Mouse (Mus musculus): ENCODE measurements around the gene Fam69a.

The Fam69a gene

GRCm38 (mm10) chr5:107997717-107998116, 10.8 kb upstream of the Fam69a start:
- ChIA-PET POLR2A (interaction anchor here in 2 of 4 experiments (0.6 to 1.8 kb wide), 6 partner anchors 10 to 769 kb away, joined by 3 to 4 read pairs (median 3); partner anchors contain the start of gene Fam69a (in 1 of the 2)), CTCF (no interaction called here)

- POLR2A ChIA-PET: no interaction called here
- CTCF ChIA-PET: interaction anchor here in 1 of 4 experiments (0.6 kb wide), 1 partner anchor 60 kb away, joined by 3 read pairs; no protein-coding TSS in a partner anchor
Measured at GRCm38 (mm10) chr5:107995936-107996335, 9.1 kb upstream of the Fam69a start.

- CTCF ChIA-PET: interaction anchor here in 3 of 4 experiments (1.1 to 1.8 kb wide), 4 partner anchors 17 to 67 kb away, joined by 3 to 7 read pairs (median 4); no protein-coding TSS in a partner anchor
- POLR2A ChIA-PET: interaction anchor here in 3 of 4 experiments (0.6 to 5.6 kb wide), 29 partner anchors 9 to 325 kb away, joined by 3 to 57 read pairs (median 4); partner anchors contain the start of genes Mtf2 (in 1 of the 3) and Pigg (in 1 of the 3)
Measured at GRCm38 (mm10) chr5:107987835-107988251, 958 bp upstream of the Fam69a start.

GRCm38 (mm10) chr5:107986255-107986966, 474 bp downstream of the Fam69a start:
- POLR2A ChIA-PET: interaction anchor here in 3 of 4 experiments (0.6 to 5.6 kb wide), 50 partner anchors 9 to 283 kb away, joined by 3 to 57 read pairs (median 4); partner anchors contain the start of genes Dr1 (in 1 of the 3) and Mtf2 (in 1 of the 3)
- CTCF ChIA-PET: interaction anchor here (0.5 to 2.3 kb wide), 26 partner anchors 9 to 81 kb away, joined by 3 to 17 read pairs (median 4); no protein-coding TSS in a partner anchor

- ChIA-PET CTCF (no interaction called here), POLR2A (interaction anchor here in 1 of 4 experiments (1.0 to 1.3 kb wide), 2 partner anchors 10 to 83 kb away, joined by 3 read pairs; no protein-coding TSS in a partner anchor)
Measured at GRCm38 (mm10) chr5:107983946-107984345, 2.9 kb downstream of the Fam69a start.

- ChIA-PET CTCF (no interaction called here), POLR2A (interaction anchor here in 2 of 4 experiments (0.6 to 1.4 kb wide), 4 partner anchors 10 to 286 kb away, joined by 3 to 5 read pairs (median 4); no protein-coding TSS in a partner anchor)
Measured at GRCm38 (mm10) chr5:107982016-107982415, 4.9 kb downstream of the Fam69a start.

- CTCF ChIA-PET: interaction anchor here in 1 of 4 experiments (0.6 kb wide), 1 partner anchor 89 kb away, joined by 4 read pairs; no protein-coding TSS in a partner anchor
- POLR2A ChIA-PET: interaction anchor here in 2 of 4 experiments (0.6 to 2.4 kb wide), 7 partner anchors 7 to 65 kb away, joined by 3 to 5 read pairs (median 4); no protein-coding TSS in a partner anchor
Measured at GRCm38 (mm10) chr5:107979901-107980300, 7.0 kb downstream of the Fam69a start.

GRCm38 (mm10) chr5:107978289-107979035, 8.4 kb downstream of the Fam69a start:
- CTCF ChIA-PET: interaction anchor here in 1 of 4 experiments (1.9 kb wide), 1 partner anchor 7 kb away, joined by 10 read pairs; no protein-coding TSS in a partner anchor
- POLR2A ChIA-PET: interaction anchor here in 3 of 4 experiments (0.9 to 2.4 kb wide), 9 partner anchors 8 to 114 kb away, joined by 3 to 8 read pairs (median 5); partner anchors contain the start of gene Fam69a (in 1 of the 3)

GRCm38 (mm10) chr5:107977640-107978288, 9.1 kb downstream of the Fam69a start:
- ChIA-PET CTCF (interaction anchor here in 2 of 4 experiments (0.9 to 1.9 kb wide), 3 partner anchors 8 to 57 kb away, joined by 4 to 10 read pairs (median 7); no protein-coding TSS in a partner anchor), POLR2A (interaction anchor here in 3 of 4 experiments (0.6 to 2.4 kb wide), 12 partner anchors 8 to 114 kb away, joined by 3 to 8 read pairs (median 5); partner anchors contain the start of gene Fam69a (in 1 of the 3))

GRCm38 (mm10) chr5:107973310-107973709, 13.6 kb downstream of the Fam69a start:
- ChIA-PET POLR2A (interaction anchor here in 3 of 4 experiments (0.7 to 3.3 kb wide), 22 partner anchors 7 to 124 kb away, joined by 3 to 31 read pairs (median 4); partner anchors contain the start of genes Fam69a (in 2 of the 3) and Mtf2 (in 1 of the 3)), CTCF (interaction anchor here in 3 of 4 experiments (0.6 to 1.3 kb wide), 5 partner anchors 47 to 215 kb away, joined by 3 to 6 read pairs (median 3); no protein-coding TSS in a partner anchor)

GRCm38 (mm10) chr5:107972444-107973272, 14.2 kb downstream of the Fam69a start:
- CTCF ChIA-PET: interaction anchor here (0.6 to 1.6 kb wide), 9 partner anchors 13 to 215 kb away, joined by 3 to 6 read pairs (median 5); no protein-coding TSS in a partner anchor
- POLR2A ChIA-PET: interaction anchor here in 3 of 4 experiments (0.6 to 3.3 kb wide), 28 partner anchors 8 to 125 kb away, joined by 3 to 31 read pairs (median 4); partner anchors contain the start of genes Fam69a (in 2 of the 3) and Mtf2 (in 1 of the 3)

GRCm38 (mm10) chr5:107971069-107971468, 15.8 kb downstream of the Fam69a start:
- CTCF ChIA-PET: interaction anchor here in 2 of 4 experiments (1.2 to 1.6 kb wide), 2 partner anchors 15 kb away, joined by 5 read pairs; no protein-coding TSS in a partner anchor
- POLR2A ChIA-PET: interaction anchor here in 3 of 4 experiments (0.9 to 3.3 kb wide), 6 partner anchors 9 to 150 kb away, joined by 3 to 31 read pairs (median 10); partner anchors contain the start of gene Fam69a (in 2 of the 3)

GRCm38 (mm10) chr5:107969818-107970217, 17.1 kb downstream of the Fam69a start:
- CTCF ChIA-PET: interaction anchor here in 1 of 4 experiments (1.2 kb wide), 1 partner anchor 17 kb away, joined by 5 read pairs; no protein-coding TSS in a partner anchor

GRCm38 (mm10) chr5:107968079-107968478, 18.8 kb downstream of the Fam69a start:
- CTCF ChIA-PET: interaction anchor here in 1 of 4 experiments (1.3 kb wide), 1 partner anchor 47 kb away, joined by 6 read pairs; no protein-coding TSS in a partner anchor
- POLR2A ChIA-PET: interaction anchor here in 2 of 4 experiments (0.6 to 2.2 kb wide), 12 partner anchors 8 to 77 kb away, joined by 3 to 8 read pairs (median 4); partner anchors contain the start of gene Fam69a (in 1 of the 2)

More at GRCm38 (mm10) chr5:107969818-107970217, 17.1 kb downstream of the Fam69a start:
- POLR2A ChIA-PET: interaction anchor here in 2 of 4 experiments (1.1 to 2.2 kb wide), 8 partner anchors 10 to 151 kb away, joined by 3 to 6 read pairs (median 4); no protein-coding TSS in a partner anchor

GRCm38 (mm10) chr5:107966841-107967457, 19.9 kb downstream of the Fam69a start:
- POLR2A ChIA-PET: interaction anchor here in 2 of 4 experiments (0.9 to 2.5 kb wide), 3 partner anchors 13 to 98 kb away, joined by 3 to 18 read pairs (median 3); no protein-coding TSS in a partner anchor
- CTCF ChIA-PET: interaction anchor here in 3 of 4 experiments (0.6 to 1.1 kb wide), 6 partner anchors 38 to 124 kb away, joined by 3 to 7 read pairs (median 4); no protein-coding TSS in a partner anchor
